Mouse (Mus musculus) kidney, embryonic 14.5 days (tissue): ENCODE measurements around the gene Cfap57. TPM values are rescaled to one million over a fixed set of nuclear protein-coding genes. Genes with fewer than 3 reads are reported as not detected.

Experiments used
- ATAC-seq: fragments of 200-750 bp; cut with Nextera tagmentation; 2 replicates; pipeline ENCODE4 v1.8.0; 2017; ENCODE audit warnings: moderate number of reproducible peaks, mild to moderate bottlenecking, moderate TSS enrichment, moderate library complexity; ENCODE audit not compliant: low FRiP score, low TSS enrichment
- H3K27ac ChIP-seq: fragments of 300-500 bp; sonication (generic); 2 replicates; pipeline ENCODE4 v1.5.1; 2014; ENCODE audit warnings: low read depth, mild to moderate bottlenecking, low read length, moderate library complexity, mixed read lengths
- H3K27me3 ChIP-seq: fragments of 300-500 bp; sonication (generic); 2 replicates; pipeline ENCODE4 v1.6.1; 2014; ENCODE audit warnings: mild to moderate bottlenecking, low read length; ENCODE audit not compliant: control insufficient read depth, insufficient read depth
- H3K36me3 ChIP-seq: fragments of 300-500 bp; sonication (generic); 2 replicates; pipeline ENCODE4 v1.6.1; 2014; ENCODE audit warnings: low read length, mixed read lengths; ENCODE audit not compliant: control insufficient read depth, insufficient read depth
- H3K4me1 ChIP-seq: fragments of 300-500 bp; sonication (generic); 2 replicates; pipeline ENCODE4 v1.6.1; 2014; ENCODE audit warnings: low read length, mixed read lengths; ENCODE audit not compliant: control insufficient read depth, insufficient read depth
- H3K4me2 ChIP-seq: fragments of 300-500 bp; sonication (generic); replicated peaks from 2 replicates; pipeline ENCODE4 v1.6.1; 2014; ENCODE audit warnings: low read depth, mild to moderate bottlenecking, low read length
- H3K4me3 ChIP-seq: fragments of 300-500 bp; sonication (generic); 2 replicates; pipeline ENCODE4 v1.5.1; 2014; ENCODE audit warnings: mild to moderate bottlenecking, low read length
- H3K9ac ChIP-seq: fragments of 300-500 bp; sonication (generic); 2 replicates; pipeline ENCODE4 v1.6.1; 2014; ENCODE audit warnings: low read depth, mild to moderate bottlenecking, low read length, moderate library complexity
- H3K9me3 ChIP-seq: fragments of 300-500 bp; sonication (generic); 2 replicates; pipeline ENCODE4 v1.6.1; 2016; ENCODE audit warnings: low read length; ENCODE audit not compliant: control insufficient read depth
- WGBS: fragments of 180-500 bp; shearing (Covaris S2); extraction: QIAGEN DNeasy Blood & Tissue Kit; methylation state at CpG from one replicate; pipeline ENCODE4 v1.1.7; 2014; 5-methylcytosine and 5-hydroxymethylcytosine counted together
- polyA plus RNA-seq: library from polyadenylated mRNA; unstranded; fragments of >200 nt; fragmentation: Nextera tagmentation; extraction: Ambion mirVana; gene quantifications from 2 replicates; pipeline ENCODE4 v1.2.1, GENCODE M21; 2014

Gene Cfap57
- 0.08 and 0.17 TPM in 2 replicates for polyA plus RNA-seq

DNA sequence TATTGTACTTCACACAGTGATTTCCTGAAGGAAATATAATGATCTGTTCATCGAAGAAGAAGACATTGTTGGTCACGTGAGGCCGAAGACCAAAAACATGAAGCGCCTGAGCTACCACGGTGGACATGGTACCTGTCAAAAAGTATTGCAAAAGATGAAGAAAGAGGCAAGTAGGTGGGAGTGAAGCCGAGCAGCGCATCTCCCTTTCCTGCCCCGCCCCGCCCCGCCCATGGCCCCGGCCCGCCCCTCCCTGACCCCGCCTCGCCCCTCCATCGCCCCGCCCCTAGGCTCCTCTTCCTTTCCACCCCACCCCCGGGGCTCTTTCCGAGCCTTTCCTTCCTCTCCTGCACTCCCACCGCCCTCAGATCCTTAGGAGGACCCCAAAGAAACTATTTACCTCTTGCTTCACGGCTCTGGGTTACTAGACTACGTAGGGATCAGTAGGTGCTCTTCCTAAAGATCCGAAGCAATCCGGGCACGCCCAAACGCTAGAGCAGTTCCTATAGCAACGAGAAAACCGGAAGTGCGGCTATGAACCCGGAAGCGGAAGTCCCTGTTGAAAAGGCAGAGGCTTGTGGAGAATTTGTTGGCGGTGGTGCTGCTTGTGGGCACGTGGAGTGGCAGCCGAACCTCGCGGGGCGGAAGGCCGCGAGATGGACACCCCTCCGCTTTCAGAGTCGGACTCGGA lies at the start of gene Cfap57, which contains the start of gene Ebna1bp2:
Gene Cfap57, minus strand, starts transcription at position 499 of the 688 bp plus-strand sequence.
Gene Ebna1bp2, plus strand, starts transcription at position 521 of the 688 bp plus-strand sequence.
- H3K9ac ChIP-seq: peak within 1 kb of the TSS; percentile 63
- no peaks in the 10 kb centered on the region for H3K27me3 ChIP-seq
- under 1% methylated on average over 35 of the region's 41 CpGs for WGBS
- 0 out of 2 replicates have a peak, but pooled peaks cover 4% of the 10 kb centered on the region for H3K9me3 ChIP-seq
- peak within 1 kb of the TSS; percentile 68 for H3K4me3 ChIP-seq
- H3K4me1 ChIP-seq: peaks cover 5% of the 10 kb centered on the region; the same call in 1 of the 2 replicates
- no peak within 1 kb of the TSS for H3K27ac ChIP-seq
- H3K36me3 ChIP-seq: peaks cover 26% of the 10 kb centered on the region
- ATAC-seq: peak; percentile 92
- peak within 1 kb of the TSS; percentile 85 for H3K4me2 ChIP-seq

DNA sequence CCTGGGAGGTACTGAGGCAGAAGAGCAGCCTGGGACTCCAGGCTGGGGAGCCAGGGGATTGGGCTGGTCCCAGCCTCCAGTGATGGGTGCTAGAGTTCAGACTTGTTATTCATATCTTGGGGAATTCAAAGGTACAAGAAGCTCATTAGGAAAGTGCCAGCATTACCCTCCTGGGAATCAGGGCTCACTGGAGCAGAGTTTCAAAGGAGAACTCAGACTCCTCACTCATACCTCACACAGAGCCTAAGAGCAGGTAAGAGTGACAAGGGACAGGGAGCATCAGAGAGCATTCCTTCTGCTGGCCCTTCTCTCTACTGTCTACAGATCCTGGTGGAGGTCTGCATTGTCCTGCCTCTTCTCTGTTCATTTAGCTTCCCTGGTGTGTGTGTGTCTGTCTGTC lies 38.1 kb upstream of the Cfap57 start, which contains the start of gene Olfr62:
Gene Olfr62, plus strand, starts transcription at position 301 of the 400 bp plus-strand sequence.
- Histone ChIP-seq H3K27ac (no peak within 1 kb of the TSS), H3K4me3 (no peak within 1 kb of the TSS), H3K36me3 (no peaks in the 10 kb centered on the region), H3K4me1 (no peaks in the 10 kb centered on the region), H3K27me3 (no peaks in the 10 kb centered on the region), H3K9me3 (no peaks in the 10 kb centered on the region), H3K9ac (no peak within 1 kb of the TSS), H3K4me2 (no peak within 1 kb of the TSS)
- ATAC-seq: no peak

DNA sequence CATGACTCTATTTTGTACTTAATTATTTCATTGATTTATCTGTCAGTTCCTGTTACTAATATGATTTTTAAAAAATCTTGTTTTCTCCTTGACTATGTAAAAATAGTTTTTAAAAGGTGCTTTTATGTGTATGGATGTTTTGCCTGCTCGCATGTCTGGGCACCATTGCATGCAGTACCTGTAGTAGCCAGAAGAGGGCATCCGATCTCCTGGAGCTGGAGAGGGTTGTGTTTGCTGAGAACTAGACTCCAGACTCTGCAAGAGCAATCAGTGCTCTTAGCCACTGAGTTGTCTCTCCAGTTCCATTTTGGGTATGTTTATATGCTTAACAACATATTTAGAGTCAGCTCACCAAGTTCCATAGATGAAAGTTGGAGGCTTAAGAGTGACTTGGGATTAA lies 24.7 kb upstream of the Cfap57 start:
- no peaks in the 10 kb centered on the region for H3K4me1 ChIP-seq
- no peak overlapping the region for H3K27ac ChIP-seq
- no peak overlapping the region for H3K4me2 ChIP-seq
- 12% methylated on average over 2 of the region's 2 CpGs for WGBS
- no peaks in the 10 kb centered on the region for H3K9me3 ChIP-seq
- ATAC-seq: no peak
- H3K4me3 ChIP-seq: no peak overlapping the region
- no peak overlapping the region for H3K9ac ChIP-seq
- no peaks in the 10 kb centered on the region for H3K36me3 ChIP-seq
- H3K27me3 ChIP-seq: no peaks in the 10 kb centered on the region

DNA sequence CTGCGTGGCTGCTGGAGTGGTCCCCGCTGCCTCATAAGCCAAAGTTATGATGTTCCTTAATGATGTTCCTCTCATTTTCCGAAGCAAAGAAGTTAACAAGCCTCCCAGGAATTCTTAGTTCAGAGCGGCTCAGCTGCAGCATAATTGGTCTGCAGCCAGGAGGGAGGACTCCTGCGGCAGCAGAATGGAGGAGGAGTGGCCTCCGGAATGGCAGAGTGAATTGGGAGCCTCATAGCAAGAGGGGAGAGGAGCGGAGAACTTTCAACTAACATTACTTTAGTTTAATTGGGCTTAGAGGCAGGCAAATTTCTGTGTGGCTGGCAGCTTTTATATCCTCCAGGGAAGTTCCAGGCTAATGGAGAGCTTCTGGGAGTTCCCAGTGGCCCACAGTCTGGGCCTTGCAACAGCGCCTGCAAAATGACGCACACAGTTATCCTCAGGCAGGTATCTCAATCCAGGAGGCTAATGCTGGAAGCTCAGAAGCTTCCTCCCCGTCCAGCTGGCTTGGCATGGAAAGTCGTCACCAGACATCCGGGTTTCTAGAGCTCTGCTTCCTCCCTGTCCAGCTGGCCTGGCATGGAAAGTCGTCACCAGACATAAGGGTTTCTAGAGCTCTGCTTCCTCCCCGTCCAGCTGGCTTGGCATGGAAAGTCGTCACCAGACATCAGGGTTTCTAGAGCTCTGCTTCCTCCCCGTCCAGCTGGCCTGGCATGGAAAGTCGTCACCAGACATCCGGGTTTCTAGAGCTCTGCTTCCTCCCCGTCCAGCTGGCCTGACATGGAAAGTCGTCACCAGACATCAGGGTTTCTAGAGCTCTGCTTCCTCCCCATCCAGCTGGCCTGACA lies 22.0 kb upstream of the Cfap57 start:
- H3K9ac ChIP-seq: no peak overlapping the region
- H3K36me3 ChIP-seq: no peaks in the 10 kb centered on the region
- H3K4me1 ChIP-seq: no peaks in the 10 kb centered on the region
- no peak for ATAC-seq
- WGBS: 46% methylated on average over 20 of the region's 20 CpGs
- H3K27ac ChIP-seq: no peak overlapping the region
- H3K9me3 ChIP-seq: no peaks in the 10 kb centered on the region
- no peak overlapping the region for H3K4me2 ChIP-seq
- no peaks in the 10 kb centered on the region for H3K27me3 ChIP-seq
- no peak overlapping the region for H3K4me3 ChIP-seq

DNA sequence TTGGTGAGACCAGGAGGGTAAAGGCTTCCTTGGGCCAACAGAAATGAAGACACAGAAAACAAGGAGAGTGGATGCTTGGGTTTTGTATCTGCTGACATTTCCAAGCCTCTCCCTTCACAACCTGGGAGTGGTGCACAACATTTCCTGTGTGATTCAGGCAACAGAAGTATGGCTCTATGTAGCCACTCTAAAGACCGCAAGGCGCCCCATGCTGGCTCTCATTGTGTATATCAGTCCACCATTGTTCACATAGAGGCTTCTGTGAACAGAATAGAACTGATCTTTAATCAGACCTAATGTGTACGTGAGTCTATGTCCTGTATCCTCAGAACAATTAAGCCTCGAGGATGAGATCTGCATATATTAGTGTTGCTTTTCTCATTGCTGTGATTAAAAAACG lies 9.7 kb upstream of the Cfap57 start:
- no peak overlapping the region for H3K4me2 ChIP-seq
- no peaks in the 10 kb centered on the region for H3K9me3 ChIP-seq
- H3K36me3 ChIP-seq: peaks cover 37% of the 10 kb centered on the region
- no peak overlapping the region for H3K9ac ChIP-seq
- no peak overlapping the region for H3K27ac ChIP-seq
- no peaks in the 10 kb centered on the region for H3K27me3 ChIP-seq
- no peak for ATAC-seq
- H3K4me1 ChIP-seq: no peaks in the 10 kb centered on the region
- WGBS: 89% methylated on average over 5 of the region's 5 CpGs
- no peak overlapping the region for H3K4me3 ChIP-seq

DNA sequence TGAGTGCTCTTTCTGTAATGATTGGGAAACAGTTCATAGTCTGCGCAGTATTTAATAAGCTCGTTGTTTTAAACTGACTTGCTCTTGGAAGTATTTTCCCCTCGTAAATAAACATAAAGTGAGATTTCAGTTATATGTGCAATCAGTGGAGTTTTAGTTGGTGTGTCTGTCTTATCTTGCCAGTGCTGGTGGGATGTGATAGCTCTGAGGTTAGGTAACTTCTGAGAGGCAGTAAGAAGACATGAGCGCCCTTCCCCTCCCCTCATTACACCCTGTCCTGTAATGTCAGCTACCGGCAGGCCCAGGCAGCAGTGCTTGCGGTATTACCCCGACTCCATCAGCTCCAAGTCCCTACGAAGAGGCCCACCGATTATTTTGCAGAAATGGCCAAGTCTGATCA lies 1.2 kb upstream of the Cfap57 start:
- no peak overlapping the region for H3K27ac ChIP-seq
- H3K9ac ChIP-seq: peak overlapping the region; percentile 63; the same call in 1 of the 2 replicates
- H3K9me3 ChIP-seq: 0 out of 2 replicates have a peak, but pooled peaks cover 4% of the 10 kb centered on the region
- H3K4me1 ChIP-seq: peaks cover 5% of the 10 kb centered on the region; the same call in 1 of the 2 replicates
- H3K27me3 ChIP-seq: no peaks in the 10 kb centered on the region
- peak overlapping the region; percentile 85 for H3K4me2 ChIP-seq
- peak overlapping the region; percentile 68 for H3K4me3 ChIP-seq
- ATAC-seq: no peak
- 84% methylated on average over 9 of the region's 9 CpGs for WGBS
- peaks cover 39% of the 10 kb centered on the region for H3K36me3 ChIP-seq

DNA sequence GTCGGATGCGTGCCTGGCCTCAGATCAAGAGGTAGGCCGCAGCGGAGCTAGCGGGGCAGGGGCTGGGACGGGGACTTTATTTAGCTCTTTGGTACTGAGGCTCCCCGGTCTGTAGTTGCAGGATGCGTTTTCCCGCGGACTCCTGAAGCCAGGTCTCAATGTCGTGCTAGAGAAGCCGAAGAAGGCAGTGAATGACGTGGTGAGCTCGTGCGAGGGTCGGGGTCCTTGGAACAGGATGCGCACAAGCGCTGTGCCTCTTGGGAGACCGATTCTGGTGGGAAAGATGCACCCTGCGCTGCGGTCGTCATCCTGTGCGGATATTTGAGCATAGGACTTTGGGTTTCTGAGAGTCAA lies 367 bp upstream of the Cfap57 start:
- H3K27ac ChIP-seq: no peak overlapping the region
- H3K27me3 ChIP-seq: no peaks in the 10 kb centered on the region
- ATAC-seq: peak; percentile 59; the same call in 1 of the 2 replicates
- peaks cover 5% of the 10 kb centered on the region; the same call in 1 of the 2 replicates for H3K4me1 ChIP-seq
- under 1% methylated on average over 23 of the region's 23 CpGs for WGBS
- peak overlapping the region; percentile 85 for H3K4me2 ChIP-seq
- H3K9ac ChIP-seq: peak overlapping the region; percentile 63
- H3K36me3 ChIP-seq: peaks cover 31% of the 10 kb centered on the region
- peak overlapping the region; percentile 68 for H3K4me3 ChIP-seq
- 0 out of 2 replicates have a peak, but pooled peaks cover 4% of the 10 kb centered on the region for H3K9me3 ChIP-seq

DNA sequence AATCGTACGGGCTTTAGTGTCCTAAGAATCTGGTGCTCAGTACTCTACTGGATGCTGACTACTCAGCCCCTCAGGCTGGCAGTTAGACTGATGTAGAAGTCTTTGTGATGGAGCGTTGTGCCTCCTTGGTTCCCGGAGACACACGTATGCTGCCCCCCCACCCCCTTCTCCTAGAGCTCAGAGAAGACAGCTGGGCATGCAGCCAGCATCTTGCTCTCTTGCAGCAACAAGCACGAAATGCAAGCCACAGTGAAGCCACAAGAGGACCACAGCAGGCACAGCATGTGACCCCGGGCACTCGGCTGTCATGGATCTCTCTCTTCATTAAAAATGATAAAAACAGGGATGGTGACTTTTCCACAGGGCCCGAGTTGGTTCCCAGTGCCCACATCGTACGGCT lies 5.2 kb downstream of the Cfap57 start:
- Histone ChIP-seq H3K9me3 (0 out of 2 replicates have a peak, but pooled peaks cover 4% of the 10 kb centered on the region), H3K4me2 (no peak overlapping the region), H3K9ac (no peak overlapping the region), H3K4me1 (no peaks in the 10 kb centered on the region), H3K4me3 (no peak overlapping the region), H3K27ac (no peak overlapping the region), H3K36me3 (no peaks in the 10 kb centered on the region), H3K27me3 (no peaks in the 10 kb centered on the region)
- no peak for ATAC-seq
- 85% methylated on average over 11 of the region's 11 CpGs for WGBS
